Mouse (Mus musculus) ES-E14 (cell line): Measurements from ENCODE around the gene Macrod2.

Experiments used
- CHD2 ChIP-seq: IDR thresholded peaks from 2 replicates; pipeline ENCODE4 v1.6.1; 2014; ENCODE audit warnings: mild to moderate bottlenecking, low read depth, low read length, inconsistent platforms
- HCFC1 ChIP-seq: IDR thresholded peaks from 2 replicates; pipeline ENCODE4 v1.6.1; 2012; ENCODE audit warnings: low read length, inconsistent platforms, borderline replicate concordance; ENCODE audit not compliant: insufficient read depth
- MAFK ChIP-seq: IDR thresholded peaks from 2 replicates; pipeline ENCODE4 v1.6.1; 2014; ENCODE audit warnings: mild to moderate bottlenecking, low read depth, low read length, inconsistent platforms; ENCODE audit not compliant: insufficient read depth
- ZC3H11A ChIP-seq: IDR thresholded peaks from 2 replicates; pipeline ENCODE4 v1.6.1; 2012; ENCODE audit warnings: low read depth, mild to moderate bottlenecking, inconsistent platforms, low read length, borderline replicate concordance

GRCm38 (mm10) chr2:140692461-140692860 is 297.4 kb downstream of the Macrod2 start:
- TF ChIP-seq MAFK (no peak), HCFC1 (no peak), ZC3H11A (no peak), CHD2 (no peak)
